9 mouse cellular contexts compared by ENCODE assay signal in genomic region chr7:80586681-80587660, GRCm38 (mm10). TPM values are rescaled to one million over a fixed set of nuclear protein-coding genes. Genes with fewer than 3 reads are reported as not detected.
DNase-seq lines count a peak whose midpoint lies in the region; ATAC-seq lines count a peak whose summit lies in the region.
"Had no signal": no experiment of that assay in that cellular context is flagged by ENCODE, and none has a peak within 500 bp of the region (broad histone marks: within the 10 kb centered on the region; RNA-seq: fewer than 3 reads in every experiment).

No protein-coding gene starts in this region.

- no peaks in the 10 kb centered on the region for H3K9me3 ChIP-seq in hindbrain, embryonic 12.5 days (replicated peaks)
- H3K9me3 ChIP-seq in limb, embryonic 15.5 days = no peaks in the 10 kb centered on the region
- no peaks in the 10 kb centered on the region for H3K9me3 ChIP-seq in neural tube, embryonic 11.5 days (ENCODE audit: control insufficient read depth, low read length)

- H3K4me1 ChIP-seq in brown adipose tissue, adult 24 weeks (ENCODE audit: control insufficient read depth, insufficient read depth, insufficient read length, low read length) = peaks cover 2% of the 10 kb centered on the region; the same call in 1 of the 2 replicates
- H3K4me1 ChIP-seq in hindbrain, embryonic 12.5 days = peaks cover 16% of the 10 kb centered on the region
- H3K4me1 ChIP-seq in limb, embryonic 15.5 days = peaks cover 29% of the 10 kb centered on the region
- 0 out of 2 replicates have a peak, but pooled peaks cover 5% of the 10 kb centered on the region for H3K4me1 ChIP-seq in neural tube, embryonic 11.5 days (ENCODE audit: control insufficient read depth, insufficient read depth, low read length)

- H3K4me2 ChIP-seq in hindbrain, embryonic 12.5 days (replicated peaks) = peak overlapping the region; percentile 44
- H3K4me2 ChIP-seq in limb, embryonic 15.5 days = peak overlapping the region; percentile 27
- H3K4me2 ChIP-seq in neural tube, embryonic 11.5 days (ENCODE audit: low read depth) = peak overlapping the region; percentile 36

- 30% methylated on average over 27 of the region's 29 CpGs for WGBS in hindbrain, embryonic 12.5 days
- 26% methylated on average over 29 of the region's 29 CpGs for whole genome bisulfite sequencing in limb, embryonic 15.5 days
- WGBS in neural tube, embryonic 11.5 days = 29% methylated on average over 29 of the region's 29 CpGs

- peak; percentile 52; the same call in 1 of the 2 replicates for ATAC-seq in hindbrain, embryonic 12.5 days (ENCODE audit: low FRiP score)
- ATAC-seq in limb, embryonic 15.5 days (ENCODE audit: insufficient number of reproducible peaks, low FRiP score, low TSS enrichment, low read depth) = no peak
- no peak for ATAC-seq in neural tube, embryonic 11.5 days (ENCODE audit: insufficient read depth, low FRiP score, low TSS enrichment)
- no peak for ATAC-seq in CD4-positive, CD25-positive, alpha-beta regulatory T cell, adult 4 months

- H3K27ac ChIP-seq in brown adipose tissue, adult 24 weeks (replicated peaks; ENCODE audit: low read depth, low read length) = peak overlapping the region; percentile 41; the same call in 1 of the 2 replicates
- peak overlapping the region; percentile 32 for H3K27ac ChIP-seq in hindbrain, embryonic 12.5 days
- no peak overlapping the region for H3K27ac ChIP-seq in limb, embryonic 15.5 days
- H3K27ac ChIP-seq in neural tube, embryonic 11.5 days (ENCODE audit: low read depth, low read length) = 0 out of 2 replicates have a peak overlapping the region, but pooled peaks have one; percentile 27
- H3K27ac ChIP-seq: liver, embryonic 14.5 days had no signal

- peaks cover 30% of the 10 kb centered on the region for H3K36me3 ChIP-seq in hindbrain, embryonic 12.5 days
- peaks cover 37% of the 10 kb centered on the region for H3K36me3 ChIP-seq in limb, embryonic 15.5 days
- peaks cover 4% of the 10 kb centered on the region; the same call in 1 of the 2 replicates for H3K36me3 ChIP-seq in neural tube, embryonic 11.5 days (ENCODE audit: control insufficient read depth, insufficient read depth, low read length)

- H3K27me3 ChIP-seq in hindbrain, embryonic 12.5 days = 0 out of 2 replicates have a peak, but pooled peaks cover 3% of the 10 kb centered on the region
- no peaks in the 10 kb centered on the region for H3K27me3 ChIP-seq in limb, embryonic 15.5 days
- no peaks in the 10 kb centered on the region for H3K27me3 ChIP-seq in neural tube, embryonic 11.5 days (ENCODE audit: control insufficient read depth, insufficient read depth, low read length)

- H3K9ac ChIP-seq in hindbrain, embryonic 12.5 days = peak overlapping the region; percentile 43; the same call in 1 of the 2 replicates
- no peak overlapping the region for H3K9ac ChIP-seq in limb, embryonic 15.5 days
- peak overlapping the region; percentile 32 for H3K9ac ChIP-seq in neural tube, embryonic 11.5 days (ENCODE audit: low read length)
- H3K9ac ChIP-seq: liver, embryonic 14.5 days had no signal

- DNase-seq in embryo, embryonic 11 days = peak; percentile 57
- DNase-seq in neural tube, embryonic 11.5 days (ENCODE audit: low spot score) = peak; percentile 44
- no peak for DNase-seq in urinary bladder, postnatal 25 days (ENCODE audit: low spot score)
- no peak for DNase-seq in left cerebral cortex, adult 18-20 months (ENCODE audit: low spot score in 2 of 2)

- peak overlapping the region; percentile 13; the same call in 1 of the 2 replicates for H3K4me3 ChIP-seq in brown adipose tissue, adult 24 weeks (ENCODE audit: insufficient read depth, low read depth, low read length)
- H3K4me3 ChIP-seq in hindbrain, embryonic 12.5 days = peak overlapping the region; percentile 7; the same call in 1 of the 2 replicates
- no peak overlapping the region for H3K4me3 ChIP-seq in limb, embryonic 15.5 days
- H3K4me3 ChIP-seq in neural tube, embryonic 11.5 days (ENCODE audit: low read depth, low read length) = no peak overlapping the region

RNA-seq across cellular contexts. Expression of gene Blm, which starts 52.1 kb away (rescaled TPM):
- 1.2 and 2.1 TPM in 2 replicates for polyA plus RNA-seq in brown adipose tissue, adult 24 weeks (2012; ENCODE audit: insufficient read depth, insufficient read length, missing spikeins)
- polyA plus RNA-seq in hindbrain, embryonic 12.5 days (2016; fragmentation: Nextera tagmentation; extraction: Ambion mirVana) = 24.7 and 26.0 TPM in 2 replicates
- 13.5 and 15.8 TPM in 2 replicates for polyA plus RNA-seq in limb, embryonic 15.5 days (2015; fragmentation: Nextera tagmentation; extraction: Ambion mirVana)
- polyA plus RNA-seq in neural tube, embryonic 11.5 days (2014; fragmentation: Nextera tagmentation; extraction: Ambion mirVana) = 34.5 and 37.6 TPM in 2 replicates
- 1 to 10 TPM; 6.1 to 8.8 TPM for polyA plus RNA-seq in CD4-positive, CD25-positive, alpha-beta regulatory T cell, adult 4 months (2017; shearing (Covaris generic))
- 1 to 10 TPM; 4.4 to 4.6 TPM for total RNA-seq in left cerebral cortex, adult 18-20 months (2021)

Comparison
In these comparisons a context has a peak if more than half of its experiments do, and no peak if none do; other contexts are left out.
1. H3K4me3 ChIP-seq: peak in brown adipose tissue, adult 24 weeks (single experiment) and hindbrain, embryonic 12.5 days (single experiment); none in limb, embryonic 15.5 days (single experiment) and neural tube, embryonic 11.5 days (single experiment).
2. DNase-seq: peak in embryo, embryonic 11 days (single experiment) and neural tube, embryonic 11.5 days (single experiment); none in urinary bladder, postnatal 25 days (single experiment) and left cerebral cortex, adult 18-20 months (0 of 2).
3. Peak in every context shown above with its lines, with median percentiles within 50 percentile points of each other: H3K4me2 ChIP-seq.